Mouse (Mus musculus): ENCODE data around the gene Zbp1. TPM values are rescaled to one million over a fixed set of nuclear protein-coding genes. Genes with fewer than 3 reads are reported as not detected.

Zbp1 gene
- total RNA-seq, 2 experiments from 2014 or later: 3.0 to 4.4 TPM

GRCm38 (mm10) chr2:173182796-173183195 is 35.9 kb downstream of the Zbp1 start:
- ATAC-seq (replicated peaks; ENCODE audit: low FRiP score, poor library complexity, severe bottlenecking): no peak

GRCm38 (mm10) chr2:173181901-173182300 is 36.8 kb downstream of the Zbp1 start:
- no peak for ATAC-seq (replicated peaks; ENCODE audit: low FRiP score, poor library complexity, severe bottlenecking)

- ATAC-seq (replicated peaks; ENCODE audit: low FRiP score, poor library complexity, severe bottlenecking): no peak
Observed at GRCm38 (mm10) chr2:173181486-173181885, 37.2 kb downstream of the Zbp1 start.

GRCm38 (mm10) chr2:173180721-173181388 is 37.9 kb downstream of the Zbp1 start:
- no peak for ATAC-seq (replicated peaks; ENCODE audit: low FRiP score, poor library complexity, severe bottlenecking)

- ATAC-seq (replicated peaks; ENCODE audit: low FRiP score, poor library complexity, severe bottlenecking): no peak
Observed at GRCm38 (mm10) chr2:173180026-173180425, 38.7 kb downstream of the Zbp1 start.

- ATAC-seq (replicated peaks; ENCODE audit: low FRiP score, poor library complexity, severe bottlenecking): no peak
Observed at GRCm38 (mm10) chr2:173179046-173179445, 39.7 kb downstream of the Zbp1 start.

GRCm38 (mm10) chr2:173177951-173178350 is 40.8 kb downstream of the Zbp1 start:
- no peak for ATAC-seq (replicated peaks; ENCODE audit: low FRiP score, poor library complexity, severe bottlenecking)

GRCm38 (mm10) chr2:173177481-173177880 is 41.2 kb downstream of the Zbp1 start:
- ATAC-seq (replicated peaks; ENCODE audit: low FRiP score, poor library complexity, severe bottlenecking): no peak

GRCm38 (mm10) chr2:173175703-173176102 is 43.0 kb downstream of the Zbp1 start:
- ATAC-seq (replicated peaks; ENCODE audit: low FRiP score, poor library complexity, severe bottlenecking): no peak

GRCm38 (mm10) chr2:173174569-173174968 is 44.2 kb downstream of the Zbp1 start:
- ATAC-seq (replicated peaks; ENCODE audit: low FRiP score, poor library complexity, severe bottlenecking): no peak

GRCm38 (mm10) chr2:173173521-173174511 is 44.9 kb downstream of the Zbp1 start:
- ATAC-seq (replicated peaks; ENCODE audit: low FRiP score, poor library complexity, severe bottlenecking): no peak

GRCm38 (mm10) chr2:173173008-173173407 is 45.7 kb downstream of the Zbp1 start:
- no peak for ATAC-seq (replicated peaks; ENCODE audit: low FRiP score, poor library complexity, severe bottlenecking)

GRCm38 (mm10) chr2:173172386-173172785 is 46.3 kb downstream of the Zbp1 start:
- no peak for ATAC-seq (replicated peaks; ENCODE audit: low FRiP score, poor library complexity, severe bottlenecking)

- ATAC-seq (replicated peaks; ENCODE audit: low FRiP score, poor library complexity, severe bottlenecking): no peak
Observed at GRCm38 (mm10) chr2:173171956-173172355, 46.8 kb downstream of the Zbp1 start.

GRCm38 (mm10) chr2:173171470-173171869 is 47.3 kb downstream of the Zbp1 start:
- no peak for ATAC-seq (replicated peaks; ENCODE audit: low FRiP score, poor library complexity, severe bottlenecking)

GRCm38 (mm10) chr2:173170715-173171114 is 48.0 kb downstream of the Zbp1 start:
- peak; percentile 58 for ATAC-seq (replicated peaks; ENCODE audit: low FRiP score, poor library complexity, severe bottlenecking)

GRCm38 (mm10) chr2:173170081-173170480 is 48.6 kb downstream of the Zbp1 start:
- no peak for ATAC-seq (replicated peaks; ENCODE audit: low FRiP score, poor library complexity, severe bottlenecking)

- ATAC-seq (replicated peaks; ENCODE audit: low FRiP score, poor library complexity, severe bottlenecking): no peak
Observed at GRCm38 (mm10) chr2:173168411-173168851, 50.3 kb downstream of the Zbp1 start.

GRCm38 (mm10) chr2:173165357-173165756 is 53.4 kb downstream of the Zbp1 start:
- ATAC-seq (replicated peaks; ENCODE audit: low FRiP score, poor library complexity, severe bottlenecking): no peak

GRCm38 (mm10) chr2:173164946-173165345 is 53.8 kb downstream of the Zbp1 start:
- ATAC-seq (replicated peaks; ENCODE audit: low FRiP score, poor library complexity, severe bottlenecking): no peak

- no peak for ATAC-seq (replicated peaks; ENCODE audit: low FRiP score, poor library complexity, severe bottlenecking)
Observed at GRCm38 (mm10) chr2:173164358-173164757, 54.4 kb downstream of the Zbp1 start.
